Mouse (Mus musculus) embryonic fibroblast, embryonic 13.5 days (primary cell): ENCODE results near the gene Atp5j2. TPM values are rescaled to one million over a fixed set of nuclear protein-coding genes. Genes with fewer than 3 reads are reported as not detected.

ENCODE experiments used
- H3K27ac ChIP-seq: 2 replicates; pipeline ENCODE4 v1.5.1; 2012; ENCODE audit warnings: low read length, control low read depth, inconsistent platforms; ENCODE audit not compliant: insufficient read depth
- H3K4me1 ChIP-seq: 2 replicates; pipeline ENCODE4 v1.6.1; 2011; ENCODE audit warnings: low read length; ENCODE audit not compliant: control insufficient read depth, insufficient read depth
- H3K4me3 ChIP-seq: 2 replicates; pipeline ENCODE4 v1.5.1; 2011; ENCODE audit warnings: mild to moderate bottlenecking, control low read depth, low read length; ENCODE audit not compliant: insufficient read depth
- CTCF ChIP-seq: IDR thresholded peaks from 2 replicates; pipeline ENCODE4 v1.5.1; 2011; ENCODE audit warnings: mild to moderate bottlenecking, control low read depth, low read length, moderate library complexity, borderline replicate concordance; ENCODE audit not compliant: insufficient read depth
- POLR2A ChIP-seq: IDR thresholded peaks from 2 replicates; pipeline ENCODE4 v1.6.1; 2011; ENCODE audit warnings: low read depth, mild to moderate bottlenecking, control low read depth, low read length, moderate library complexity
- polyA plus RNA-seq: library from polyadenylated mRNA; stranded (reverse); fragments of >200 nt; gene quantifications from 2 replicates; pipeline ENCODE4 v1.2.4, GENCODE M21; 2011; ENCODE audit warnings: low read depth; ENCODE audit not compliant: missing spikeins, insufficient read length

Atp5j2 gene
- polyA plus RNA-seq, 1 experiment, result 218 TPM

DNA sequence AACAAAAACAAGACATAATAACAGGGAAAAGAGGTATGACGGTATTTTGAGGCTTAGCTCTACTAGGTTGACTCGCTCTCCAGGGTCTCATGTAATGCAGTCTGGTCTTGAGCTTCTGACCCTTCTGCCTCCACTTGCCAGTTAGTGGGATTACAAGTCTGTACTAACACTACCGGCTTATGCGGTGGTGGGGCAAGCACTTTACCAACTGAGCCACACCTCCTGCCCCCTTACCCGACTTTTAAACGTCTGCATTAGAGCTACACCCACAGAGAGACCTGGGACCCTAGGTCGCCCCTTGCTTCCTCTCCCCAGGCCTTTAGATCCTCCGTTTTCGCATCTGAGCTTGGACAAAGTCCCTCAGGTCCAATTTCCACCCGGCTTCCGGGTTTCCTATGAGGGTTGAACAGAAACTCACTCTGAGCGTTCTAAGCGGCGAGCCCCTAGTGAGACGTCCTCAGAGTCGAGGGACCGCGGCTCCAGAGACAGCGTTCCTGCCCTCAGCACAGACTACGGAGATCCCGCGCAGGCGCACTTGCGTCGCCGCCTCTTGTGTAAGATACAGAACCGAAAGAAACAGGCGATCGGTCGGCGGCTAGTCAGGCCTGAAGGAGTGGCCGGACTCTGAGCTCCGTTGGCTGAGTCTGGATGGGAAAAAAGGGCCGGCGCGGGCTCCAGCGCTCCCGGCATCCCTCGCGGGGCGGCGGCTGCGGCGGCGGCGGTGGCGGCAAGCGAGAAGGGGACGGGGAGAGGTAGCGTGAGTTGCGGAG, 25.1 kb downstream of the Atp5j2 start, which contains the start of the genes Ptcd1 and Cpsf4:
Gene Ptcd1 (minus strand): TSS at position 573 of the 770 bp plus-strand sequence.
Gene Cpsf4 (plus strand): TSS at position 678 of the 770 bp plus-strand sequence.
- TF ChIP-seq POLR2A, result peak; percentile 90
- TF ChIP-seq CTCF, result no peak
- Histone ChIP-seq H3K27ac (peak within 1 kb of the TSS; percentile 66), H3K4me1 (no peaks in the 10 kb centered on the region), H3K4me3 (peak within 1 kb of the TSS; percentile 100)

DNA sequence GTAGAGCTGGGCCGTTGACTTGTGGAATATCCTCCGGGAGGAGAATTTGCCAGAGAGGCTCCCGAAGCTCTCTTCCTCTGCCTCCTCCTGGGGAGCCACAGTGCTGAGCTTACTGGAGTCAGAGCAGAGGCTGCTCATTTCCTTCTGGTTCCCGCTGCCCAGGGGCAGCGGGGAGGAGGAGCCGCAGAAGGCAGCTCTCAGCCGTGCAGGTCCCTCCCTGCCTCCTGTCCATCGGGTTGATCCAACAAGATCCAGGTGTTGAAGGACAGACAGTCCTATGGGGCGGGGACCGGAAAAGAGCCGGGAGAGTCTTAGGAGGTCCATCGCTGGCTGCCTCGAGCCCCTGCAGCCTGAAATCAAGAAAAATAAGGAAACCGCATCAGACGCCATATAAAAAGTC, 26.7 kb downstream of the Atp5j2 start:
- no peak overlapping the region for H3K4me3 ChIP-seq
- no peaks in the 10 kb centered on the region for H3K4me1 ChIP-seq
- TF ChIP-seq CTCF (no peak), POLR2A (no peak)
- no peak overlapping the region for H3K27ac ChIP-seq

DNA sequence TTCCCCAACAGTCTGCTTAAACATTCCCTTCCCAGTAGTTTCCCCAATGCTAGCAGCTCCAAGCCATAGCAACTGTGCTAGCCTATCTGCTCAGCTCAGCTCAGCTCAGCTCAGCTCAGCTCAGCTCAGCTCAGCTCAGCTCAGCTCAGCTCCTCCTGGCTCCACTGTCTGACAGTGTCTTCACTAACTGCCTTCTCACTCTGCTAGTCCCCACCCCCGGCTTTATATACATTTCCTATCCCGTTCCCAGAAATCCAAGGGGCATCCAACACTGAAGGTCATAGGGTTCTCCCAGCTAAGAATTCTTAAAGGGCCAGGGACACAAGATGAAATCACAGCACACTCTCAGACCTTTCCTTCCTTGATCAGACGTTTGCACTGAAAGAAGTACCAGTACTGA, 27.2 kb downstream of the Atp5j2 start:
- Histone ChIP-seq H3K27ac (no peak overlapping the region), H3K4me1 (no peaks in the 10 kb centered on the region), H3K4me3 (no peak overlapping the region)
- no peak for TF ChIP-seq CTCF
- no peak for TF ChIP-seq POLR2A

DNA sequence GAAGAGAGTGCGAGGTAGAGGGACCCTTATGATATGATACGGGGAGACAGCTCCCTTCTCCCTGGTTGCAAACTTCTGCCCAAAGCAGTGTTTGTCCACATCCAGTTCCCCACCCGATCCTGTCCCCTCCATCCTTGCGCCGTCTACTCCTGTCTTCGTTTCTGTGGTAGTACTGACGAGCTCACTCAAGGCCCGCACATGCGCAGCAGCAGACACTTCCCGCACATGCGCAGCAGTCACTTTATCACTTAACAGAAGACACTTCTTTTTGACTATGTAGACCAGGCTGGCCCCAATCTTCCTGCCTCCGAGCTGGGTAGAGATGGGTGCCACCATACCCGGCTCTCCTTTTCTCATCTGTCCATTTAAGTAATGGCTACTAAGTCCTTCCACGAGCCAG, 30.5 kb downstream of the Atp5j2 start:
- TF ChIP-seq CTCF (no peak), POLR2A (no peak)
- Histone ChIP-seq H3K4me1 (no peaks in the 10 kb centered on the region), H3K27ac (no peak overlapping the region), H3K4me3 (no peak overlapping the region)

DNA sequence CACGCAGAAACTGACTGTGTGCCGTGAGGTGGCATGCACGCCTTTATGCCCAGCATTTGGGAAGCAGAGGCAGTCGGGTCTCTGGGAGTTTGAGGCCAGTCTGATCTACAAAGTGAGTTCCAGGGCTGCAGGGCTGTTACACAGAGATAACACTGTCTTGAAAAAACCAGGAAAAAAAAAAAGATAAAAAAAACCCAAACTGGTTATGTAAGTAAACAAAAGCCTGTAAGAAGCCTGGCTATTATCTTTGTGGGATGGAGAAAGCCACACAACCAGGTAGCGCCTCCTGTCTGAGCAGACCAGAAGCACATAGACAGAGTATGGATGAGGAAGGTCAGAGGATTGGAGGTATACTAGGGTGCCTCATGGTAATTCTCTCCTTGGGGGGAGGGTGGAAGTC, 39.2 kb downstream of the Atp5j2 start:
- Histone ChIP-seq H3K4me1 (no peaks in the 10 kb centered on the region), H3K4me3 (no peak overlapping the region), H3K27ac (no peak overlapping the region)
- TF ChIP-seq CTCF, result no peak
- no peak for TF ChIP-seq POLR2A

DNA sequence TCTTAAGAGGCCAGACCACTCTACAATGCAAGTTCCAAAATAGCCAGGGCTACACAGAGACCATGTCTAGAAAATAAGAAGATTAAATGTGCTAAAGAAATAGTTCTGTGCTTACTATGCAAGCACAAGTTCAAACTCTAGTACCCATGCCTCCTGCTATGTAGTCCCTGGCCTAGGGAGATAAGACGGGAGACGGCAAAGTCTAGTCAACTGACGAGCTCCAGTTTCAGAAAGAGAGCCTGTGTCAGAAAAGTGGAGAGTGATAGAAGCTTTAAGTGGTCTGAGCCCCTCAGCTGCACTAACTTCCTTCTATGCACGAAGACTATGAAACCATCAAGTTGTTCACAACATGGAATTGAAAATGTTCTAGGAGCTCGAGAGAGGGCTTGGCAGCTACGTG, 42.6 kb downstream of the Atp5j2 start:
- TF ChIP-seq POLR2A, result no peak
- TF ChIP-seq CTCF, result no peak
- no peaks in the 10 kb centered on the region for H3K4me1 ChIP-seq
- H3K4me3 ChIP-seq, result no peak overlapping the region
- H3K27ac ChIP-seq, result no peak overlapping the region

DNA sequence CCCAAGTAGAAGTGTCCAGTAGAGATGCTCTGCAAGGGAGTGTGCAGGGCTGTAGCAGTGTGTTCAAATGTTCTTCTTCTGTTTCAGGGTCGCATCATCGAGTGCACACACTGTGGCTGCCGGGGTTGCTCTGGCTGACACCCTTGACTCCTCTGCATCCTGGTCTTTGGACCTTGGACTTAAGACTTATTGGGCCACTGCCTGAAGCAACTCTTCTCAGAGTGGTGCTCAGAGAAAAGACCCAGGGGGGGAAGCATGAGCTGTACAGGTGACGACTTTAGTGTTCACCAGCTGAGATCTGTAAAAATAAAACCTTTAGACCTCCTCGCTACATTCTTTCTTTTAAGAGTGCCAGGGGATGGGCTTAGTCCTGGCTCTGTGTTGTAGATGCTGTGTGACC, 44.1 kb downstream of the Atp5j2 start:
- Histone ChIP-seq H3K4me1 (no peaks in the 10 kb centered on the region), H3K27ac (no peak overlapping the region), H3K4me3 (no peak overlapping the region)
- TF ChIP-seq CTCF (no peak), POLR2A (no peak)

DNA sequence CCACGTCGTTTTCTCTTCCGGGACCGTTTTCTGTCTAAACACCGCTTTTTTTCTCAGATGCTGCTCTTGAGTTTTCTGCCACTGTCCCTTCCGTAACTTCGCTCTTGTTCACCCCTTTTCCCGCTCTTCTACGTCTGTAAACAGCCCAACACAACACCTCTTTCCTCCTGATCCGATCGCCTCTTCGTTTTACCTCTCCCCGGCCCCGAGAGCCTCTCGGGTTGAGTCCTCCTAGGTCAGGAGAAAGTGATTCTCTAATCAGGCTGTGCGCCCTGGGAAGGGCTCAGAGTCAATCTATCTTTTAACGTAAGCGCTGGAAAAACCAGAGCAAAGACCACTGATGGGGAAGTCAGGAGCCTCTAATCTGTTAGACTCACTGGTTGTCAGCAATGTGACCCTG, 51.3 kb downstream of the Atp5j2 start:
- Histone ChIP-seq H3K27ac (peak overlapping the region; percentile 83), H3K4me3 (peak overlapping the region; percentile 92), H3K4me1 (peaks cover 12% of the 10 kb centered on the region)
- no peak for TF ChIP-seq CTCF
- no peak for TF ChIP-seq POLR2A

DNA sequence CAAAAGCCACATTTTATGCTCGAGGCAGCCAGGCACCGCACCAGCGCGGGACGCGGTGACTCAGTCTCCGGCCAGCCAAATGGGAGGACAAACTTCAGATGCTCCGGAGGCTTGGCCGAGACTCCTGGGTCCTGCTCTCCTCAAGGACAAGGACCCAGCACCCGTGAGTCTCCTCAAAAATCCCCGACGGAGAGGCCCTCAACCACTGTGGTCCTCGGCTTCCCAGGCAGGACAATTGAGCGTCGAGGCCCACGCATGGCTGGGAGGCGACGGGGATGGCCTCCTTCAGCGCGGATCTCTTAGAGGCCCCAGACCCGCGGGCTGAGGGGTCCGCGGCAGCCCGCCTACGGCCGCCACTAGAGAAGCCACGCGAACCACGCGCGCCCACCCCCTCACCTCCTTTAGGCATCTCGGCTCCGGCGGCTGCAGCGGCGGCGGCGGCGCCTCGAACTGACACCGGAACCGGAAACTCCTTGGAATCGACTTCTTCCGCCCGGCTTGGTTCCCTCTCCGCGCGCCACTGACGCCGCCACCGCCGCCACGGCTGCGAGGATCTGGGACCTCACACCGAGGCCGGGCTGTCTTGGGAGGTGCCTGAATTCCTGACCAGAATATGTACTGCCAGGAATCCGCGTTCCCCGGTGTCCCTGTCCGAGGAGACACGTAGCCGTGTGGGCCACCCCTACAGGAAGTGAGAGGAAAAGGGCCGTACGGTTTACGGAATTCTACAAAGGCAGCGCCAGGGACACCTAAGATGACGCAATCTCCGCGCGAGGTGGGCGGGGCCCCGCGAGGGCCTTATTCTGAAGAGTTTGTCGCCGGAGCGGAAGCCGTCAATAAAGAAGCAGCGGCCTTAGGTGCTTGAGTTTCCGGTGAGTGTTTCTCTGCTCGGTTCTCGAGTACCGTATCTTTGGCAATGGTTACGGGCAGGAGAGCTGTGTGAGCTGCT, 52.0 kb downstream of the Atp5j2 start, which contains the start of the genes Pdap1 and Bud31:
Gene Pdap1 (minus strand): TSS at position 668 of the 949 bp plus-strand sequence.
Gene Bud31 (plus strand): TSS at position 792 of the 949 bp plus-strand sequence.
- TF ChIP-seq CTCF (no peak), POLR2A (peak; percentile 92)
- Histone ChIP-seq H3K4me1 (peaks cover 12% of the 10 kb centered on the region), H3K27ac (peak within 1 kb of the TSS; percentile 83), H3K4me3 (peak within 1 kb of the TSS; percentile 97)

DNA sequence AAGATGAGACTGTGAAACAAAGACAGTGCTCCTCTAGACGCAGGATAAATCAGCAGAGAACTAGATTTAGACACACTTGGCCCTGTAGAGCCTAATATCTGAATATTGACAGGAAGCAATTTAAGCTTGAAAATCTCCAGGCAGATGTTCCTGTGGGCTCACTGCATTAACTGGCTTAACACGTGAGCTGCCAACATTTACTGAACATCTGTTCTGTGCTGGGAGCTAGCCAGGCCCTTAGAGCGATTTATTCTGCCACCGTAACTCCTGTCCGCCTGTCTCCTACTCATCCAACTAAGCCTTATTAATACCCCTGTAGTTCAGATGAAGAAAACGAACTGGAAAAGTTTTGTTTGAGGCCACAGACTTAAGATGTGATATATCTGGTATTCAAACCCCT, 53.0 kb downstream of the Atp5j2 start:
- TF ChIP-seq CTCF, result no peak
- TF ChIP-seq POLR2A, result no peak
- H3K4me3 ChIP-seq, result peak overlapping the region; percentile 97
- H3K4me1 ChIP-seq, result peaks cover 12% of the 10 kb centered on the region
- peak overlapping the region; percentile 73; the same call in 1 of the 2 replicates for H3K27ac ChIP-seq

Other genes starting within 250 kb of the Atp5j2 start
- gene Smurf1, start 226.2 kb downstream of the Atp5j2 start, polyA plus RNA-seq, result 37.1 and 42.5 TPM in 2 replicates
- gene Gm4871, start 159.3 kb downstream of the Atp5j2 start, polyA plus RNA-seq, result not detected in 2 replicates
- not detected in 2 replicates for gene 1700018F24Rik, start 149.1 kb downstream of the Atp5j2 start, polyA plus RNA-seq
- gene Arpc1a, start 108.2 kb downstream of the Atp5j2 start, polyA plus RNA-seq, result 103 and 109 TPM in 2 replicates
- gene Kpna7, start 108.0 kb downstream of the Atp5j2 start, polyA plus RNA-seq, result not detected in 2 replicates
- gene Arpc1b, start 77.8 kb downstream of the Atp5j2 start, polyA plus RNA-seq, result 328 and 384 TPM in 2 replicates
- gene Pdap1, start 51.8 kb downstream of the Atp5j2 start, polyA plus RNA-seq, result 144 and 168 TPM in 2 replicates
- gene Bud31, start 51.7 kb downstream of the Atp5j2 start, polyA plus RNA-seq, result 174 and 194 TPM in 2 replicates
- 7.6 and 10.0 TPM in 2 replicates for gene Ptcd1, start 25.0 kb downstream of the Atp5j2 start, polyA plus RNA-seq
- 15.1 and 20.1 TPM in 2 replicates for gene Cpsf4, start 24.8 kb downstream of the Atp5j2 start, polyA plus RNA-seq
- 3.0 and 3.3 TPM in 2 replicates for gene Zkscan14, start 9.8 kb upstream of the Atp5j2 start, polyA plus RNA-seq
- gene Zkscan5, start 12.5 kb upstream of the Atp5j2 start, polyA plus RNA-seq, result 7.6 and 10.4 TPM in 2 replicates
- 28.8 and 34.4 TPM in 2 replicates for gene Zfp655, start 39.7 kb upstream of the Atp5j2 start, polyA plus RNA-seq
- 7.2 and 8.1 TPM in 2 replicates for gene Zscan25, start 88.4 kb upstream of the Atp5j2 start, polyA plus RNA-seq
- gene Cyp3a57, start 153.2 kb upstream of the Atp5j2 start, polyA plus RNA-seq, result not detected in 2 replicates